11 mouse cellular contexts compared by ENCODE assay signal in the genomic region with DNA sequence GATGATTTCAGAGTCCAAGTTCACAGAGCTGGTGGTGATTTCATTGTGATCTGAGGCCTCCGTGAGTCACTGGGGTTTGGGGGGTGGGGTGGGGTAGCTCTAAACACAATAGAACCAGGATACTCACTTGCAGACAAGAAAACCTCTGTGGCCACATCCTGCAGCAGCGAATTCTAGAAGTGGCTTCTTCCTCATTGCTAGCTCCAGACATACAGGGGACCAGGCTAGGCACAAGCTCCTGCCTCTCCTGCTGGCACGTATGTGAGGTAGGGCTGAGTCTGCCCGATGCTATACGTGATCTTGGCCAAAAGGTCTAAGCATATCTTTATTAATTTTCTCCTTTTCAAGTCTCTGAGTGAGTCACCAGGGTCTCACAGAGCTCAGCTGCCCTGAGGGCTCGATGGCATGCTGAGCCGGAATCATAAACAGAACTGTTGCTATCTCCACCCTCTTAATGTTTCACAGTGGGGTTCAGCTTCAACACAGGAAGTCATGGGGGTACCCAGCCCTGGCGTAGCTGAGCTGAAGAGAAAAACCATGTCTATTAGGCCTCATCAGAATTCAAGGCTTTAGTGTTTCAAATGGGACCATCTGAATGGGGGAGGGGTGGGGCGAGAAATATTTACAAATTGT. TPM values are rescaled to one million over a fixed set of nuclear protein-coding genes. Genes with fewer than 3 reads are reported as not detected.
DNase-seq lines count a peak whose midpoint lies in the region; ATAC-seq and TF ChIP-seq lines count a peak whose summit lies in the region.
"Had no signal": no experiment of that assay in that cellular context is flagged by ENCODE, and none has a peak within 500 bp of the region (broad histone marks: within the 10 kb centered on the region; RNA-seq: fewer than 3 reads in every experiment).

No protein-coding gene starts in this region.

- DNase-seq in heart, embryonic 10.5 days (ENCODE audit: low spot score), result no peak
- no peak for DNase-seq in heart, adult 9 months (ENCODE audit: low spot score in 2 of 2)
- peak; percentile 68 to 78 for DNase-seq in CD8-positive naive resting alpha-beta T cell, adult 2 months (ENCODE audit: low read depth in 2 of 2, low spot score in 2 of 2)
- no peak for DNase-seq in urinary bladder, postnatal 4 days (ENCODE audit: low spot score in 2 of 2)
- DNase-seq in cerebellum, adult 9-11 months, result no peak
- no peak for DNase-seq in left cerebral cortex, adult 2 months (ENCODE audit: extremely low spot score in 1 of 2, low spot score in 2 of 2)
- DNase-seq: heart, adult 11 months; kidney, adult 18-20 months had no signal

- peak overlapping the region; percentile 42; the same call in 1 of the 2 replicates for H3K27ac ChIP-seq in heart, embryonic 10.5 days
- H3K27ac ChIP-seq in hindbrain, embryonic 12.5 days, result peak overlapping the region; percentile 52; the same call in 1 of the 2 replicates
- peak overlapping the region; percentile 10; the same call in 1 of the 2 replicates for H3K27ac ChIP-seq in neural tube, embryonic 14.5 days (ENCODE audit: low read depth, low read length)
- no peak overlapping the region for H3K27ac ChIP-seq in left cerebral cortex, adult 2 months

- no peak for TF ChIP-seq CTCF in left cerebral cortex, adult 2 months (IDR thresholded peaks at IDR 0.05)

- H3K4me3 ChIP-seq in heart, embryonic 10.5 days, result no peak overlapping the region
- no peak overlapping the region for H3K4me3 ChIP-seq in hindbrain, embryonic 12.5 days
- no peak overlapping the region for H3K4me3 ChIP-seq in neural tube, embryonic 14.5 days (ENCODE audit: low read depth, low read length)
- H3K4me3 ChIP-seq in left cerebral cortex, adult 2 months, result no peak overlapping the region

- H3K9me3 ChIP-seq in heart, embryonic 10.5 days, result no peaks in the 10 kb centered on the region
- no peaks in the 10 kb centered on the region for H3K9me3 ChIP-seq in hindbrain, embryonic 12.5 days (replicated peaks)
- H3K9me3 ChIP-seq in neural tube, embryonic 14.5 days (ENCODE audit: control insufficient read depth, low read length), result no peaks in the 10 kb centered on the region

- no peak overlapping the region for H3K9ac ChIP-seq in hindbrain, embryonic 12.5 days
- H3K9ac ChIP-seq in neural tube, embryonic 14.5 days (replicated peaks; ENCODE audit: low read depth, low read length), result no peak overlapping the region

- H3K4me2 ChIP-seq in hindbrain, embryonic 12.5 days (replicated peaks), result no peak overlapping the region
- no peak overlapping the region for H3K4me2 ChIP-seq in neural tube, embryonic 14.5 days (ENCODE audit: low read depth, low read length)

- peak; percentile 39; the same call in 1 of the 2 replicates for ATAC-seq in hindbrain, embryonic 12.5 days (ENCODE audit: low FRiP score)
- 0 out of 2 replicates have a peak, but pooled peaks have one; percentile 13 for ATAC-seq in neural tube, embryonic 14.5 days (ENCODE audit: low read depth)

- WGBS in heart, embryonic 10.5 days, result 44% methylated on average over 9 of the region's 9 CpGs
- WGBS in hindbrain, embryonic 12.5 days, result 47% methylated on average over 9 of the region's 9 CpGs
- WGBS in neural tube, embryonic 14.5 days, result 25% methylated on average over 9 of the region's 9 CpGs

- H3K27me3 ChIP-seq in heart, embryonic 10.5 days (ENCODE audit: insufficient read depth, poor library complexity, severe bottlenecking), result 0 out of 2 replicates have a peak, but pooled peaks cover 3% of the 10 kb centered on the region
- H3K27me3 ChIP-seq in hindbrain, embryonic 12.5 days, result no peaks in the 10 kb centered on the region
- H3K27me3 ChIP-seq in neural tube, embryonic 14.5 days (ENCODE audit: control insufficient read depth, insufficient read depth, low read length), result no peaks in the 10 kb centered on the region

- intact Hi-C loops in left cerebral cortex, adult 2 months (cut with DNase I), result no loop called here

- H3K36me3 ChIP-seq in heart, embryonic 10.5 days, result no peaks in the 10 kb centered on the region
- 0 out of 2 replicates have a peak, but pooled peaks cover 10% of the 10 kb centered on the region for H3K36me3 ChIP-seq in hindbrain, embryonic 12.5 days
- H3K36me3 ChIP-seq in neural tube, embryonic 14.5 days (ENCODE audit: control insufficient read depth, insufficient read depth, low read length), result no peaks in the 10 kb centered on the region
- H3K36me3 ChIP-seq: G1E had no signal

- H3K4me1 ChIP-seq in heart, embryonic 10.5 days, result peaks cover 17% of the 10 kb centered on the region
- H3K4me1 ChIP-seq in hindbrain, embryonic 12.5 days, result peaks cover 12% of the 10 kb centered on the region
- H3K4me1 ChIP-seq in neural tube, embryonic 14.5 days (ENCODE audit: control insufficient read depth, insufficient read depth, low read length), result peaks cover 2% of the 10 kb centered on the region; the same call in 1 of the 2 replicates

RNA-seq across cellular contexts. Expression of gene Slc37a1, which starts 39.7 kb away (rescaled TPM):
- polyA plus RNA-seq in heart, embryonic 10.5 days (2016; fragmentation: Nextera tagmentation; extraction: Ambion mirVana), result 3.9 and 4.8 TPM in 2 replicates
- 15.5 and 15.8 TPM in 2 replicates for polyA plus RNA-seq in hindbrain, embryonic 12.5 days (2016; fragmentation: Nextera tagmentation; extraction: Ambion mirVana)
- 10.1 and 10.5 TPM in 2 replicates for polyA plus RNA-seq in neural tube, embryonic 14.5 days (2014; fragmentation: Nextera tagmentation; extraction: Ambion mirVana)
- total RNA-seq in left cerebral cortex, adult 2 months (2021), result 10 to 100 TPM in 1 of 2 experiments, 1 to 10 TPM in 1; 9.4 to 12.0 TPM
- polyA plus RNA-seq: G1E had no signal

RNA-seq across cellular contexts. Expression of gene Rsph1, which starts 49.2 kb away (rescaled TPM):
- polyA plus RNA-seq in heart, embryonic 10.5 days (2016; fragmentation: Nextera tagmentation; extraction: Ambion mirVana), result 1.8 and 2.4 TPM in 2 replicates
- polyA plus RNA-seq in hindbrain, embryonic 12.5 days (2016; fragmentation: Nextera tagmentation; extraction: Ambion mirVana), result 6.9 and 8.2 TPM in 2 replicates
- polyA plus RNA-seq in neural tube, embryonic 14.5 days (2014; fragmentation: Nextera tagmentation; extraction: Ambion mirVana), result 2.0 and 3.3 TPM in 2 replicates
- total RNA-seq in left cerebral cortex, adult 2 months (2021), result 10 to 100 TPM; 14.5 to 19.8 TPM
- total RNA-seq: G1E had no signal
- polyA plus RNA-seq: G1E had no signal

RNA-seq across cellular contexts. Expression of gene Pde9a, which starts 59.7 kb away (rescaled TPM):
- 5.9 and 14.4 TPM in 2 replicates for polyA plus RNA-seq in heart, embryonic 10.5 days (2016; fragmentation: Nextera tagmentation; extraction: Ambion mirVana)
- 30.4 and 33.3 TPM in 2 replicates for polyA plus RNA-seq in hindbrain, embryonic 12.5 days (2016; fragmentation: Nextera tagmentation; extraction: Ambion mirVana)
- 26.8 and 29.5 TPM in 2 replicates for polyA plus RNA-seq in neural tube, embryonic 14.5 days (2014; fragmentation: Nextera tagmentation; extraction: Ambion mirVana)
- 10 to 100 TPM; 23.7 to 25.0 TPM for total RNA-seq in left cerebral cortex, adult 2 months (2021)
- polyA plus RNA-seq: G1E had no signal

Comparison
In these comparisons a context has a peak if more than half of its experiments do, and no peak if none do; other contexts are left out.
1. DNase-seq: peak in CD8-positive naive resting alpha-beta T cell, adult 2 months (2 of 2); none in heart, embryonic 10.5 days (single experiment), heart, adult 9 months (0 of 2), urinary bladder, postnatal 4 days (0 of 2), cerebellum, adult 9-11 months (single experiment) and left cerebral cortex, adult 2 months (0 of 2).